Mouse (Mus musculus) forebrain, embryonic 15.5 days (tissue): ENCODE measurements around the gene Palmd. TPM values are rescaled to one million over a fixed set of nuclear protein-coding genes. Genes with fewer than 3 reads are reported as not detected.
A peak's percentile ranks its signal among the peaks of the same experiment; 100 is the strongest.

Experiments
- ATAC-seq: fragments of 200-750 bp; cut with Nextera tagmentation; replicated peaks from 2 replicates; pipeline ENCODE4 v1.8.0; 2017; ENCODE audit warnings: mild to moderate bottlenecking, moderate TSS enrichment, moderate library complexity
- H3K27ac ChIP-seq: fragments of 300-500 bp; sonication (generic); replicated peaks from 2 replicates; pipeline ENCODE4 v1.5.1; 2015; ENCODE audit warnings: mild to moderate bottlenecking, inconsistent platforms
- H3K27me3 ChIP-seq: fragments of 300-500 bp; sonication (generic); 2 replicates; pipeline ENCODE4 v1.6.1; 2015; ENCODE audit warnings: inconsistent platforms
- H3K36me3 ChIP-seq: fragments of 300-500 bp; sonication (generic); 2 replicates; pipeline ENCODE4 v1.6.1; 2015; ENCODE audit warnings: mild to moderate bottlenecking, inconsistent platforms
- H3K4me1 ChIP-seq: fragments of 300-500 bp; sonication (generic); 2 replicates; pipeline ENCODE4 v1.6.1; 2015; ENCODE audit warnings: inconsistent platforms
- H3K4me2 ChIP-seq: fragments of 300-500 bp; sonication (generic); replicated peaks from 2 replicates; pipeline ENCODE4 v1.6.1; 2015; ENCODE audit warnings: mild to moderate bottlenecking, inconsistent platforms
- H3K4me3 ChIP-seq: fragments of 300-500 bp; sonication (generic); 2 replicates; pipeline ENCODE4 v1.5.1; 2015; ENCODE audit warnings: mild to moderate bottlenecking, inconsistent platforms
- H3K9ac ChIP-seq: fragments of 300-500 bp; sonication (generic); replicated peaks from 2 replicates; pipeline ENCODE4 v1.6.1; 2015; ENCODE audit warnings: mild to moderate bottlenecking, inconsistent platforms
- H3K9me3 ChIP-seq: fragments of 300-500 bp; sonication (generic); 2 replicates; pipeline ENCODE4 v1.6.1; 2016; ENCODE audit warnings: inconsistent platforms
- WGBS: fragments of 180-500 bp; shearing (Covaris S2); methylation state at CpG from one replicate; pipeline ENCODE4 v1.1.7; 2015; ENCODE audit warnings: mixed read lengths; 5-methylcytosine and 5-hydroxymethylcytosine counted together
- polyA plus RNA-seq: library from polyadenylated mRNA; unstranded; fragments of >200 nt; fragmentation: Nextera tagmentation; extraction: Ambion mirVana; gene quantifications from 2 replicates; pipeline ENCODE4 v1.2.1, GENCODE M21; 2015

The Palmd gene
- polyA plus RNA-seq, 1 experiment from 2014 or later: 16.7 TPM

DNA sequence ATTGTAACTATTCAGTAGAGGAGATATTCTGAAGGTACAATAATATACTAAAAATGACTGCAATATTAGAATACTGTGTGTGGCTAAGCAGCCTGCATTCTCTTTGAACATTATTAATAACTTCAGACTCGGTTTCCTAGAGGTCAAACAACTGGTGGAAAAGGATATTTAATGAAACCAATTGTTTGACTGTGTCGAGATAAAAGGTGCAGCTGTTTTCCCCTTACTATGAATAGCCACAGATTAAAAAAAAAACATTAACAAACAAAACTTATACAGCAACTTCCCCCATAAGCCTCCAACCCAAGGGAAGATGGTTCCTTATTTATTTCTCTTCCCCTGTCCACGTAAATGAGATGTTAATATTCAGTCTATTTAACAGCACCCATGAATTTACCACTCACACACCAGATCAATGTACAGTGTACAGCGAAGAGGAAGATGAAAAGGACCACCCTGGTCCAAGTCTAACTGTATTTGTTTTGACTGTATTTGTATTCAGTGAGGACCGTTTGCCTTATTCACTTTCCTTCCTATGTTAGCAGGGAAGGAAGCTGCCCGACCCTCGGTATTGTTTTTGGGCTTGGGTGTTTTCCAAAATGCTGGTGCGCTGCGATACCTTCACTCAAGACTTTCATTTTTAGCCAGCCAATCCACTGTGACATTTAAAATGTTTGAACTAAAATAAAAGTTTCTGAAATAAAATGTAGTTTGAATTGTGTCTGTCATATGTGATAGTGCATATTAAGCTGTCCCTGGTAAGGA, 13.2 kb upstream of the Palmd start:
- no peaks in the 10 kb centered on the region for H3K36me3 ChIP-seq
- no peak overlapping the region for H3K4me3 ChIP-seq
- H3K4me2 ChIP-seq: no peak overlapping the region
- no peak overlapping the region for H3K9ac ChIP-seq
- H3K27me3 ChIP-seq: no peaks in the 10 kb centered on the region
- no peak for ATAC-seq
- H3K9me3 ChIP-seq: no peaks in the 10 kb centered on the region; the same call in 1 of the 2 replicates
- peaks cover 26% of the 10 kb centered on the region for H3K4me1 ChIP-seq
- no peak overlapping the region for H3K27ac ChIP-seq
- WGBS: 58% methylated on average over 9 of the region's 9 CpGs

DNA sequence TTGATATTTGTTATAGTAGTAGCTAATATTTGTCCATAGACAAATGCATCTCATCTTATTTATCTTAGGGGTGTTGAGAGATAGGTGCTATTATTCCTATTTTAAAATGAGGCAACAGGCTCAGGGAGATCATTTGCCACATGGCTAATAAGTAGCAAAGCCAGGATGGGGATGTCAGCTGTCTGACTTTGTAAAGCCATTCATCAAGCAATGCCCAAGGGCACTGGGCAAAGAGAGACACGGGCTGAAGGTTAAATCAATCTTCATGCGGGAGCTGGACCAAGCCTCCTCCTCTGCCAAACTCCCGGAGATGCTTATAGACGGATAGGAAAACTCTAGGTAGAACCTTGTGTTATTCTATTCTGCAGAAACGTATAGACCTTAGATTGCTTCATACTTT, 999 bp upstream of the Palmd start:
- no peak overlapping the region for H3K9ac ChIP-seq
- no peak for ATAC-seq
- 0 out of 2 replicates have a peak overlapping the region, but pooled peaks have one; percentile 89 for H3K27ac ChIP-seq
- WGBS: 64% methylated on average over 5 of the region's 5 CpGs
- H3K9me3 ChIP-seq: no peaks in the 10 kb centered on the region
- no peak overlapping the region for H3K4me3 ChIP-seq
- peaks cover 30% of the 10 kb centered on the region for H3K4me1 ChIP-seq
- no peaks in the 10 kb centered on the region for H3K36me3 ChIP-seq
- H3K4me2 ChIP-seq: no peak overlapping the region
- no peaks in the 10 kb centered on the region for H3K27me3 ChIP-seq

DNA sequence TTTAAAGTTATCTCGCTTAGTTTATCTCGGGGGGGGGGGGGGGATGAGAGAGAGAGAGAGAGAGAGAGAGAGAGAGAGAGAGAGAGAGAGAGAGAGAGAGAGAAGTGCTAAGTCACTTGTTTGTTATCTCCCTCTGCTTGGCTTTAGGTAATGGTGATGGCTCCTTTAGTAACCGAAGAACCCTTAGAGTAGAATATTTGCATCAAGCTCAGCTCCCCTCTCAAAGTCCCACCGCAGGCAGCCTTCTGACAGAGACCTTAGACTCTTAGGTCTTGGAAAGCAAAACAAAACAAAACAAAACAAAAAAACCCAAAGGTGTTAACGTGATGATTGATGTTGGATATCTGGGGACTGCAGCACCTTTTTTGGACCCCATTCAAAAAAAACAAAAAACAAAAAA, 216 bp upstream of the Palmd start:
- peak; percentile 44 for ATAC-seq
- H3K9me3 ChIP-seq: no peaks in the 10 kb centered on the region
- H3K36me3 ChIP-seq: no peaks in the 10 kb centered on the region
- 7% methylated on average over 5 of the region's 5 CpGs for WGBS
- 0 out of 2 replicates have a peak overlapping the region, but pooled peaks have one; percentile 55 for H3K9ac ChIP-seq
- peak overlapping the region; percentile 89 for H3K27ac ChIP-seq
- peaks cover 34% of the 10 kb centered on the region for H3K4me1 ChIP-seq
- peak overlapping the region; percentile 45 for H3K4me3 ChIP-seq
- H3K27me3 ChIP-seq: no peaks in the 10 kb centered on the region
- peak overlapping the region; percentile 44 for H3K4me2 ChIP-seq

- Histone ChIP-seq H3K4me3 (peak within 1 kb of the TSS; percentile 45), H3K27ac (peak within 1 kb of the TSS; percentile 89), H3K36me3 (no peaks in the 10 kb centered on the region), H3K9ac (peak within 1 kb of the TSS; percentile 55), H3K27me3 (no peaks in the 10 kb centered on the region), H3K4me1 (peaks cover 34% of the 10 kb centered on the region), H3K4me2 (peak within 1 kb of the TSS; percentile 44), H3K9me3 (no peaks in the 10 kb centered on the region)
- ATAC-seq: no peak
- WGBS: 46% methylated on average over 4 of the region's 4 CpGs
Measured at GRCm38 (mm10) chr3:116967967-116968366, 820 bp downstream of the Palmd start, which contains the start of gene 4930455H04Rik. TSS of gene 4930455H04Rik (plus strand) at chr3:116968267.

DNA sequence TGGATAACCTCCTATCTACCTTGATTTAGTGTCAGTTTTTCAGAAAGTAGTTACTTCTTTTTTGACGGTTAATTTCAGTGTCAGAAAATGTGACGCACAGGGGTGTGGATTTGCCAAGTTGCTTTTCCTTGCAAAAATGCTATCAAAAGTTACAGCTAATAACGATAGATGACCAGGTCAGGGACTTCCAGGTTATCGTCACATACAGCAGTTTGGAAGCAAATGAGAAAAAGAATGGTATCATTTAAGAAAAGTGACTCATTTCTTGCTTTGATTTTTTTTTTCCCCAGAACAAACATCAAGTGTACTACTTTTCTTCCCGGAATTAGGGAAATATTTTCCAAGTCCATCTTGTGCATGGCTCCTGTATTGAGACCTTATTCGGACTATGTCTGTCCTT, 1.4 kb downstream of the Palmd start:
- Histone ChIP-seq H3K9ac (peak overlapping the region; percentile 26; the same call in 1 of the 2 replicates), H3K9me3 (no peaks in the 10 kb centered on the region), H3K4me3 (peak overlapping the region; percentile 45), H3K4me2 (peak overlapping the region; percentile 44), H3K4me1 (peaks cover 34% of the 10 kb centered on the region), H3K27me3 (no peaks in the 10 kb centered on the region), H3K36me3 (no peaks in the 10 kb centered on the region), H3K27ac (0 out of 2 replicates have a peak overlapping the region, but pooled peaks have one; percentile 50)
- 70% methylated on average over 6 of the region's 6 CpGs for WGBS
- no peak for ATAC-seq

- ATAC-seq: no peak
- Histone ChIP-seq H3K4me1 (peaks cover 34% of the 10 kb centered on the region), H3K4me2 (peak overlapping the region; percentile 44), H3K9me3 (no peaks in the 10 kb centered on the region), H3K27ac (peak overlapping the region; percentile 50), H3K9ac (peak overlapping the region; percentile 26; the same call in 1 of the 2 replicates), H3K36me3 (no peaks in the 10 kb centered on the region), H3K4me3 (peak overlapping the region; percentile 45), H3K27me3 (no peaks in the 10 kb centered on the region)
- WGBS: 37% methylated on average over 6 of the region's 6 CpGs
Measured at GRCm38 (mm10) chr3:116966800-116967199, 2.0 kb downstream of the Palmd start.

DNA sequence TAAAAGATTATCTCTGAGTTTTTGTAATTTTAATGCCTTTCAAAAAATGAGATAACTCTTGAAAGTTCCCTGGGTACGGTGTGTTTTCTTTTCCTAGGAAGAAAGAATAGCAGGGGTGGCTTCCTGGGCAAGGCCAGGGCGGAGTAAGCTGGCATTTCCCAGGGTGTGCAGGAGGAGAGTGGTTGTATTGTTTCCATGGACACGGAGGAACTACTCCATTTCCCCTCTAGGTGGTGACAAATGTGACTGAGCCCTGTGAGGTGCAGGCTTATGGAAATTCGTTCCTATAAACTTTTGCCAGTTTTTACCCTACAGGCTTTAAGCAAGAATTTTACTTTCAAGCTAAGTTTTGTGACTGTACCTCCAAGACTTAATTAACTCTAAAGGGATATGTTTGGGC, 2.6 kb downstream of the Palmd start:
- Histone ChIP-seq H3K4me1 (peaks cover 34% of the 10 kb centered on the region), H3K4me3 (peak overlapping the region; percentile 45), H3K36me3 (no peaks in the 10 kb centered on the region), H3K27me3 (no peaks in the 10 kb centered on the region), H3K9ac (no peak overlapping the region), H3K4me2 (peak overlapping the region; percentile 44), H3K27ac (no peak overlapping the region), H3K9me3 (no peaks in the 10 kb centered on the region)
- WGBS: 19% methylated on average over 4 of the region's 4 CpGs
- ATAC-seq: peak; percentile 68

GRCm38 (mm10) chr3:116964426-116964825, 4.4 kb downstream of the Palmd start:
- no peak overlapping the region for H3K27ac ChIP-seq
- H3K9ac ChIP-seq: no peak overlapping the region
- no peaks in the 10 kb centered on the region for H3K9me3 ChIP-seq
- no peak overlapping the region for H3K4me3 ChIP-seq
- H3K4me2 ChIP-seq: peak overlapping the region; percentile 16; the same call in 1 of the 2 replicates
- no peaks in the 10 kb centered on the region for H3K36me3 ChIP-seq
- no peaks in the 10 kb centered on the region for H3K27me3 ChIP-seq
- WGBS: 79% methylated on average over 9 of the region's 9 CpGs
- no peak for ATAC-seq
- H3K4me1 ChIP-seq: peaks cover 32% of the 10 kb centered on the region

DNA sequence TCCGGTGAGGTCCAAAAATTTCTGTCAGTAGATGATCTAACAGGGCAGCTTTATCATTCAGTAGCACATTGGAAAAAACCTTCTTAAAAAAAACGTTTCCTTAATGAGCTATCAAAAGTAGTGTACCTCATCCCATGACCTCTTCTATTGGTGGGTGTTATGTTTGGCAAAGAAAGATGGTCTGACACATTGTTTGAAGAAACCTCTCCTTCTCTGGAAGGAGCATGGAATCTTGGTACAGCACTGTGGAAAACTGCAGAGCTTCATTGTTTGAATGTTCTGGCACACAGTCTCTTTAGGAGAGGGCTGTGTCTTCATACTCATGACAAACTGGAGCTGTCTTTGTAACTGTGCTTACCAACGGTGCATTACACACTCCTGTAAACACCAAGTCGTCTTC, 5.6 kb downstream of the Palmd start:
- Histone ChIP-seq H3K4me1 (peaks cover 24% of the 10 kb centered on the region), H3K9ac (no peak overlapping the region), H3K9me3 (no peaks in the 10 kb centered on the region), H3K4me2 (no peak overlapping the region), H3K27me3 (no peaks in the 10 kb centered on the region), H3K36me3 (no peaks in the 10 kb centered on the region), H3K4me3 (no peak overlapping the region), H3K27ac (no peak overlapping the region)
- 77% methylated on average over 4 of the region's 4 CpGs for WGBS
- ATAC-seq: no peak

DNA sequence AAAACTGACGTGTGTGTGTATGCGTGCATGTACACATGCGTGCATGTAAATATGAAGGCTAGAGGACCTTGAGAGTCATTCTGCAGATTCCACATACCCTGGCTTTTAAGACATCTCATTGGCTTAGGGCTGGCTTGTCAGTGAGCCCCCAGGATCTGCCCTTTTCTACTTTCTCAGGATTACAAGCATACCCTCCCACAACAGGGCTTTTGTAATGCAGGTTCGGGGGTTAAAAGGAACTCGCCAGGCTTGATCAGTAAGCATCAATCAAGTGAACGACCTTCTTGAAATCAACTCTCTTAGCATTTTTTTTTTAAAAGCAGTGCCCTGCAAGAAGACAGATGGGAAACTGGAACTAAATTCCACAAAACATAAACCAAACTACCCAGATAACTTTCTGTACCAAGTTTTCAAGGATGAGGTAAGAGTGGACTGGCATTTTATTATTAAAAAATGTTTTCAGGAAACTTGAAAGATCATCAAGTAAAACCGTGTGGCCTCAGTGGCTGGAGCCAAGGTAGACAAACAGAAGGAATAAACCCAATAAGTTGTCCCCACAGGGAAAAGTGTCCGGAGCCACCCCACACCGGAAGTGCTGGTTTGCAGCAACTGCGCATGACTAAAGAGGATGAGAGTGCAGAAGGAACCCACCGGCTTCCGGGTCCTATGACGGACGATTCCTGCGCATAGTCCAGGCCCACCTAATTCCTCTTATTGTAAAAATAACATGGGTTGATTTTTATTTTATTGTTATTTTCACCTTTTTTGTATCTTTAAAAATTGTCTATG, 7.2 kb downstream of the Palmd start:
- Histone ChIP-seq H3K4me3 (no peak overlapping the region), H3K27me3 (no peaks in the 10 kb centered on the region), H3K4me1 (peaks cover 10% of the 10 kb centered on the region), H3K36me3 (no peaks in the 10 kb centered on the region), H3K27ac (no peak overlapping the region), H3K9me3 (no peaks in the 10 kb centered on the region), H3K4me2 (no peak overlapping the region), H3K9ac (no peak overlapping the region)
- 72% methylated on average over 15 of the region's 15 CpGs for WGBS
- no peak for ATAC-seq

DNA sequence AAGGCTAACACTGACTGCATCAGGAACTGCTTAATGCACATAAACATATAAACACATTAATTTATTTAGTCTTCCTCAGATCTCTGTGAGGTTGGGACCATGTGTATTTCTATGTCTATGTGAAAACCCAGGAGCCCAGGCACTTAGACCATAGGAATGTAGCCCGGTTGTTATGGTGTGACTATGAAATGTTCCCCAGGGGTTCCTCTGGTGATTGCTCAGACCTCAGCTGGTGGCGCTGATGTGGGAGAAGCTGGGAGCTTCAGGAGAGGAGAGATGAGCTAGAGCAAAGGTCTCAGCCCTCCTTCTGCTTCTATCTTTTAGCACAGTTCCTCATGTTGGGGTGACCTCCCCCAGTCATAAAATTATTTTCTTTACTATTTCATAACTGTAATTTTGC, 8.4 kb downstream of the Palmd start:
- Histone ChIP-seq H3K27ac (no peak overlapping the region), H3K4me2 (no peak overlapping the region), H3K4me3 (no peak overlapping the region), H3K36me3 (no peaks in the 10 kb centered on the region), H3K9me3 (no peaks in the 10 kb centered on the region), H3K4me1 (0 out of 2 replicates have a peak, but pooled peaks cover 3% of the 10 kb centered on the region), H3K27me3 (no peaks in the 10 kb centered on the region), H3K9ac (no peak overlapping the region)
- ATAC-seq: no peak
- WGBS: 86% methylated on average over 2 of the region's 2 CpGs

DNA sequence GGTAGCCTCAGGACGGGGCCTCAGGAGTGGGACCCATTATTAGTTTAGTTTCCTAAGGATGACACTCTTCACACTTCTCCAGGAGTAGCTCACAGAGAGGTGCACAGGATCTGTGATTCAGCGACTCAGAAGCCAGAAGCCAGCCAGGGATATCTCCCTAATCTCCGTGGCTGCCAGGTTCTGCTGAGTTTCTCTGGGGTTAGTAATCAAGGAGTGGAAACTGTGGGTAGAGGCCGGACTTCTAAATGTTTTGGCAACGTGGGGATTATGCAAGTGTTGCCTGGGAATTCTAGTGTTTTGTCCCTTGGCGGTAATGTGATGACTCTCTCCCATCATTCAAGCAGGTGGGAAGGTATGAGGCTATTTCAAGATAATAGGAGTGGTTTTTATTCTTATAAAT, 13.7 kb downstream of the Palmd start:
- Histone ChIP-seq H3K27ac (no peak overlapping the region), H3K9me3 (no peaks in the 10 kb centered on the region), H3K4me3 (no peak overlapping the region), H3K27me3 (no peaks in the 10 kb centered on the region), H3K4me2 (no peak overlapping the region), H3K9ac (no peak overlapping the region), H3K36me3 (0 out of 2 replicates have a peak, but pooled peaks cover 6% of the 10 kb centered on the region), H3K4me1 (no peaks in the 10 kb centered on the region)
- WGBS: 63% methylated on average over 6 of the region's 6 CpGs
- ATAC-seq: no peak
